Comparison of ENCODE assay signal across 8 mouse cellular contexts in genomic region chr13:74061613-74062377, GRCm38 (mm10). TPM values are rescaled to one million over a fixed set of nuclear protein-coding genes. Genes with fewer than 3 reads are reported as not detected.
DNase-seq lines count a peak whose midpoint lies in the region; ATAC-seq and TF ChIP-seq lines count a peak whose summit lies in the region.

Cep72 (minus strand) TSS chr13:74062299.

- peak; percentile 88 for ATAC-seq in cerebellum, adult (ENCODE audit: insufficient number of reproducible peaks, low FRiP score, low TSS enrichment)
- peak; percentile 97; the same call in 1 of the 2 replicates for ATAC-seq in forebrain, embryonic 13.5 days
- peak; percentile 97 for ATAC-seq in heart, postnatal 0 days (ENCODE audit: insufficient read depth, low read depth)
- ATAC-seq in liver, embryonic 15.5 days (ENCODE audit: insufficient read depth): peak; percentile 89
- ATAC-seq in neural tube, embryonic 11.5 days (ENCODE audit: insufficient read depth, low FRiP score, low TSS enrichment): peak; percentile 97
- ATAC-seq in stomach, embryonic 16.5 days (ENCODE audit: insufficient read depth, low FRiP score): peak; percentile 99

- H3K4me1 ChIP-seq in E14TG2a.4 (replicated peaks; ENCODE audit: low read depth, low read length): peaks cover 9% of the 10 kb centered on the region
- peaks cover 7% of the 10 kb centered on the region; the same call in 1 of the 2 replicates for H3K4me1 ChIP-seq in forebrain, embryonic 13.5 days
- no peaks in the 10 kb centered on the region for H3K4me1 ChIP-seq in heart, postnatal 0 days (ENCODE audit: control insufficient read depth, insufficient read depth)
- peaks cover 44% of the 10 kb centered on the region for H3K4me1 ChIP-seq in liver, embryonic 15.5 days (replicated peaks)
- no peaks in the 10 kb centered on the region for H3K4me1 ChIP-seq in neural tube, embryonic 11.5 days (ENCODE audit: control insufficient read depth, insufficient read depth, low read length)
- 0 out of 2 replicates have a peak, but pooled peaks cover 2% of the 10 kb centered on the region for H3K4me1 ChIP-seq in stomach, embryonic 16.5 days (ENCODE audit: control insufficient read depth, insufficient read depth, low read length)

- H3K36me3 ChIP-seq in E14TG2a.4 (ENCODE audit: insufficient read depth, low read length): peaks cover 14% of the 10 kb centered on the region
- peaks cover 14% of the 10 kb centered on the region for H3K36me3 ChIP-seq in forebrain, embryonic 13.5 days (ENCODE audit: poor library complexity, severe bottlenecking)
- peaks cover 10% of the 10 kb centered on the region for H3K36me3 ChIP-seq in heart, postnatal 0 days (replicated peaks; ENCODE audit: control insufficient read depth, insufficient read depth, low read length)
- H3K36me3 ChIP-seq in liver, embryonic 15.5 days (replicated peaks): peaks cover 10% of the 10 kb centered on the region
- peaks cover 4% of the 10 kb centered on the region; the same call in 1 of the 2 replicates for H3K36me3 ChIP-seq in neural tube, embryonic 11.5 days (ENCODE audit: control insufficient read depth, insufficient read depth, low read length)
- 0 out of 2 replicates have a peak, but pooled peaks cover 4% of the 10 kb centered on the region for H3K36me3 ChIP-seq in stomach, embryonic 16.5 days (ENCODE audit: control insufficient read depth, insufficient read depth, low read length)

- no peak for TF ChIP-seq CTCF in E14TG2a.4 (conservative IDR thresholded peaks at IDR 0.05; ENCODE audit: low read length)
- no peak for TF ChIP-seq CTCF in heart, postnatal 0 days (IDR thresholded peaks at IDR 0.05; ENCODE audit: low read depth)

- peak within 1 kb of the TSS; percentile 73; the same call in 1 of the 2 replicates for H3K27ac ChIP-seq in forebrain, embryonic 13.5 days
- H3K27ac ChIP-seq in heart, postnatal 0 days (ENCODE audit: low read depth): peak within 1 kb of the TSS; percentile 79
- H3K27ac ChIP-seq in liver, embryonic 15.5 days (replicated peaks): peak within 1 kb of the TSS; percentile 85
- peak within 1 kb of the TSS; percentile 58; the same call in 1 of the 2 replicates for H3K27ac ChIP-seq in neural tube, embryonic 11.5 days (ENCODE audit: low read depth, low read length)
- peak within 1 kb of the TSS; percentile 88 for H3K27ac ChIP-seq in stomach, embryonic 16.5 days (ENCODE audit: low read length)

- H3K9me3 ChIP-seq in E14TG2a.4 (ENCODE audit: low read length): no peaks in the 10 kb centered on the region
- H3K9me3 ChIP-seq in forebrain, embryonic 13.5 days (replicated peaks): no peaks in the 10 kb centered on the region
- no peaks in the 10 kb centered on the region for H3K9me3 ChIP-seq in heart, postnatal 0 days (replicated peaks; ENCODE audit: control insufficient read depth, low read length)
- H3K9me3 ChIP-seq in liver, embryonic 15.5 days (replicated peaks): no peaks in the 10 kb centered on the region
- no peaks in the 10 kb centered on the region for H3K9me3 ChIP-seq in neural tube, embryonic 11.5 days (ENCODE audit: control insufficient read depth, low read length)
- no peaks in the 10 kb centered on the region for H3K9me3 ChIP-seq in stomach, embryonic 16.5 days (replicated peaks; ENCODE audit: control insufficient read depth, low read length)

- TF ChIP-seq EP300 in heart, postnatal 0 days (IDR thresholded peaks at IDR 0.05; ENCODE audit: low read depth): no peak

- H3K4me3 ChIP-seq in E14TG2a.4 (replicated peaks; ENCODE audit: low read length): peak within 1 kb of the TSS; percentile 96
- H3K4me3 ChIP-seq in forebrain, embryonic 13.5 days: peak within 1 kb of the TSS; percentile 84
- peak within 1 kb of the TSS; percentile 70 for H3K4me3 ChIP-seq in heart, postnatal 0 days (ENCODE audit: low read depth, low read length)
- H3K4me3 ChIP-seq in liver, embryonic 15.5 days (replicated peaks): peak within 1 kb of the TSS; percentile 78
- peak within 1 kb of the TSS; percentile 86 for H3K4me3 ChIP-seq in neural tube, embryonic 11.5 days (ENCODE audit: low read depth, low read length)
- peak within 1 kb of the TSS; percentile 78 for H3K4me3 ChIP-seq in stomach, embryonic 16.5 days (replicated peaks; ENCODE audit: low read length)

- no peaks in the 10 kb centered on the region; the same call in 1 of the 2 replicates for H3K27me3 ChIP-seq in E14TG2a.4 (ENCODE audit: insufficient read depth, low read length)
- no peaks in the 10 kb centered on the region for H3K27me3 ChIP-seq in forebrain, embryonic 13.5 days
- no peaks in the 10 kb centered on the region for H3K27me3 ChIP-seq in heart, postnatal 0 days (ENCODE audit: control insufficient read depth, insufficient read depth, low read length)
- H3K27me3 ChIP-seq in liver, embryonic 15.5 days: no peaks in the 10 kb centered on the region
- H3K27me3 ChIP-seq in neural tube, embryonic 11.5 days (ENCODE audit: control insufficient read depth, insufficient read depth, low read length): no peaks in the 10 kb centered on the region
- no peaks in the 10 kb centered on the region for H3K27me3 ChIP-seq in stomach, embryonic 16.5 days (ENCODE audit: control insufficient read depth, insufficient read depth, low read length)

- peak within 1 kb of the TSS; percentile 82 for H3K9ac ChIP-seq in forebrain, embryonic 13.5 days
- H3K9ac ChIP-seq in heart, postnatal 0 days (replicated peaks; ENCODE audit: low read depth, low read length): peak within 1 kb of the TSS; percentile 69
- peak within 1 kb of the TSS; percentile 86 for H3K9ac ChIP-seq in liver, embryonic 15.5 days
- peak within 1 kb of the TSS; percentile 85 for H3K9ac ChIP-seq in neural tube, embryonic 11.5 days (ENCODE audit: low read length)
- peak within 1 kb of the TSS; percentile 87 for H3K9ac ChIP-seq in stomach, embryonic 16.5 days (ENCODE audit: low read length)

- peak; percentile 83 for DNase-seq in heart, postnatal 0 days (ENCODE audit: low spot score)
- DNase-seq in kidney, postnatal 36 days: peak; percentile 88 to 96
- DNase-seq in neural tube, embryonic 11.5 days (ENCODE audit: low spot score): peak; percentile 94

- WGBS in forebrain, embryonic 13.5 days: 3% methylated on average over 47 of the region's 48 CpGs
- 2% methylated on average over 48 of the region's 48 CpGs for WGBS in heart, postnatal 0 days
- WGBS in liver, embryonic 15.5 days (ENCODE audit: insufficient replicate concordance): 2% methylated on average over 48 of the region's 48 CpGs
- WGBS in neural tube, embryonic 11.5 days: 4% methylated on average over 47 of the region's 48 CpGs
- WGBS in stomach, embryonic 16.5 days: 3% methylated on average over 48 of the region's 48 CpGs

- H3K4me2 ChIP-seq in forebrain, embryonic 13.5 days: peak within 1 kb of the TSS; percentile 57
- peak within 1 kb of the TSS; percentile 72 for H3K4me2 ChIP-seq in heart, postnatal 0 days (ENCODE audit: low read depth, low read length)
- peak within 1 kb of the TSS; percentile 66 for H3K4me2 ChIP-seq in liver, embryonic 15.5 days
- peak within 1 kb of the TSS; percentile 46 for H3K4me2 ChIP-seq in neural tube, embryonic 11.5 days (ENCODE audit: low read depth)
- peak within 1 kb of the TSS; percentile 57 for H3K4me2 ChIP-seq in stomach, embryonic 16.5 days (ENCODE audit: low read depth, low read length)

RNA-seq across cellular contexts. Expression of gene Cep72, which starts in this region (rescaled TPM):
- 15.0 and 17.6 TPM in 2 replicates for polyA plus RNA-seq in forebrain, embryonic 13.5 days (2015; fragmentation: Nextera tagmentation; extraction: Ambion mirVana)
- total RNA-seq in heart, postnatal 0 days (2014; rRNA removed; ENCODE audit: low replicate concordance): 3.9 and 5.5 TPM in 2 replicates
- polyA plus RNA-seq in heart, postnatal 0 days (2015; fragmentation: Nextera tagmentation; extraction: Ambion mirVana): 4.5 and 4.8 TPM in 2 replicates
- 6.8 and 7.2 TPM in 2 replicates for polyA plus RNA-seq in liver, embryonic 15.5 days (2015; fragmentation: Nextera tagmentation; extraction: Ambion mirVana)
- 19.7 and 21.5 TPM in 2 replicates for polyA plus RNA-seq in neural tube, embryonic 11.5 days (2014; fragmentation: Nextera tagmentation; extraction: Ambion mirVana)
- polyA plus RNA-seq in stomach, embryonic 16.5 days (2015; fragmentation: Nextera tagmentation; extraction: Ambion mirVana): 11.6 and 13.1 TPM in 2 replicates

Comparison
In these comparisons a context has a peak if more than half of its experiments do, and no peak if none do; other contexts are left out.
1. Peak in every context shown above with its lines: DNase-seq, ATAC-seq, H3K4me3 ChIP-seq and H3K27ac ChIP-seq.